Mouse (Mus musculus) midbrain, embryonic 15.5 days (tissue): ENCODE results near the gene 3110009E18Rik. TPM values are rescaled to one million over a fixed set of nuclear protein-coding genes. Genes with fewer than 3 reads are reported as not detected.
A peak's percentile ranks its signal among the peaks of the same experiment; 100 is the strongest.

Experiments
- ATAC-seq: fragments of 200-750 bp; cut with Nextera tagmentation; replicated peaks from 2 replicates; pipeline ENCODE4 v1.8.0; 2017; ENCODE audit warnings: moderate TSS enrichment
- H3K27ac ChIP-seq: fragments of 300-500 bp; sonication (generic); 2 replicates; pipeline ENCODE4 v1.5.1; 2015; ENCODE audit warnings: mild to moderate bottlenecking, inconsistent platforms
- H3K27me3 ChIP-seq: fragments of 300-500 bp; sonication (generic); replicated peaks from 2 replicates; pipeline ENCODE4 v1.6.1; 2015; ENCODE audit warnings: inconsistent platforms
- H3K36me3 ChIP-seq: fragments of 300-500 bp; sonication (generic); replicated peaks from 2 replicates; pipeline ENCODE4 v1.6.1; 2015; ENCODE audit warnings: inconsistent platforms
- H3K4me1 ChIP-seq: fragments of 300-500 bp; sonication (generic); 2 replicates; pipeline ENCODE4 v1.6.1; 2015; ENCODE audit warnings: inconsistent platforms
- H3K4me2 ChIP-seq: fragments of 300-500 bp; sonication (generic); 2 replicates; pipeline ENCODE4 v1.6.1; 2015; ENCODE audit warnings: inconsistent platforms, mild to moderate bottlenecking, moderate library complexity
- H3K4me3 ChIP-seq: fragments of 300-500 bp; sonication (generic); 2 replicates; pipeline ENCODE4 v1.5.1; 2015; ENCODE audit warnings: mild to moderate bottlenecking, inconsistent platforms
- H3K9ac ChIP-seq: fragments of 300-500 bp; sonication (generic); 2 replicates; pipeline ENCODE4 v1.6.1; 2015; ENCODE audit warnings: mild to moderate bottlenecking, inconsistent platforms
- H3K9me3 ChIP-seq: fragments of 300-500 bp; sonication (generic); 2 replicates; pipeline ENCODE4 v1.6.1; 2016; ENCODE audit warnings: inconsistent platforms
- WGBS: fragments of 180-500 bp; shearing (Covaris S2); methylation state at CpG from one replicate; pipeline ENCODE4 v1.1.7; 2015; ENCODE audit warnings: mixed read lengths; 5-methylcytosine and 5-hydroxymethylcytosine counted together
- polyA plus RNA-seq: library from polyadenylated mRNA; unstranded; fragments of >200 nt; fragmentation: Nextera tagmentation; extraction: Ambion mirVana; gene quantifications from 2 replicates; pipeline ENCODE4 v1.2.1, GENCODE M21; 2015

The 3110009E18Rik gene
- 14.2 and 16.0 TPM in 2 replicates for polyA plus RNA-seq

- Histone ChIP-seq H3K27ac (peak within 1 kb of the TSS; percentile 90), H3K4me1 (peaks cover 21% of the 10 kb centered on the region), H3K36me3 (no peaks in the 10 kb centered on the region), H3K4me3 (peak within 1 kb of the TSS; percentile 65), H3K9ac (peak within 1 kb of the TSS; percentile 65), H3K4me2 (peak within 1 kb of the TSS; percentile 77), H3K27me3 (no peaks in the 10 kb centered on the region), H3K9me3 (no peaks in the 10 kb centered on the region)
- ATAC-seq: peak; percentile 97
- WGBS: 1% methylated on average over 52 of the region's 52 CpGs
Measured at GRCm38 (mm10) chr1:120120969-120121811, at the start of gene 3110009E18Rik, which contains the start of gene Dbi. Gene 3110009E18Rik (plus strand): TSS chr1:120121187. Gene Dbi (minus strand): TSS chr1:120121078.

- H3K27ac ChIP-seq: no peak overlapping the region
- 0 out of 2 replicates have a peak overlapping the region, but pooled peaks have one; percentile 3 for H3K9ac ChIP-seq
- 13% methylated on average over 16 of the region's 16 CpGs for WGBS
- peak overlapping the region; percentile 74 for H3K4me2 ChIP-seq
- H3K4me3 ChIP-seq: peak overlapping the region; percentile 37
- no peaks in the 10 kb centered on the region for H3K36me3 ChIP-seq
- H3K9me3 ChIP-seq: no peaks in the 10 kb centered on the region
- ATAC-seq: no peak
- peaks cover 15% of the 10 kb centered on the region for H3K4me1 ChIP-seq
- H3K27me3 ChIP-seq: peaks cover 28% of the 10 kb centered on the region
Measured at GRCm38 (mm10) chr1:120072900-120073299, 48.1 kb upstream of the 3110009E18Rik start.

GRCm38 (mm10) chr1:120073519-120074306, 47.3 kb upstream of the 3110009E18Rik start, which contains the start of gene Tmem37:
Gene Tmem37 (minus strand): TSS chr1:120074074.
- Histone ChIP-seq H3K27ac (no peak within 1 kb of the TSS), H3K4me1 (peaks cover 15% of the 10 kb centered on the region), H3K9me3 (no peaks in the 10 kb centered on the region), H3K4me3 (peak within 1 kb of the TSS; percentile 37), H3K36me3 (no peaks in the 10 kb centered on the region), H3K9ac (peak within 1 kb of the TSS; percentile 34; the same call in 1 of the 2 replicates), H3K4me2 (peak within 1 kb of the TSS; percentile 74), H3K27me3 (peaks cover 28% of the 10 kb centered on the region)
- 2% methylated on average over 40 of the region's 40 CpGs for WGBS
- peak; percentile 65 for ATAC-seq

GRCm38 (mm10) chr1:120074307-120074702, 46.7 kb upstream of the 3110009E18Rik start:
- peaks cover 15% of the 10 kb centered on the region for H3K4me1 ChIP-seq
- WGBS: 26% methylated on average over 4 of the region's 4 CpGs
- ATAC-seq: no peak
- no peak overlapping the region for H3K27ac ChIP-seq
- H3K9ac ChIP-seq: no peak overlapping the region
- H3K36me3 ChIP-seq: no peaks in the 10 kb centered on the region
- peaks cover 28% of the 10 kb centered on the region for H3K27me3 ChIP-seq
- no peak overlapping the region for H3K4me2 ChIP-seq
- no peak overlapping the region for H3K4me3 ChIP-seq
- H3K9me3 ChIP-seq: no peaks in the 10 kb centered on the region

- Histone ChIP-seq H3K27me3 (peaks cover 28% of the 10 kb centered on the region), H3K4me1 (peaks cover 15% of the 10 kb centered on the region), H3K36me3 (no peaks in the 10 kb centered on the region), H3K9ac (no peak overlapping the region), H3K27ac (no peak overlapping the region), H3K9me3 (no peaks in the 10 kb centered on the region), H3K4me2 (no peak overlapping the region), H3K4me3 (no peak overlapping the region)
- no peak for ATAC-seq
- WGBS: 83% methylated on average over 4 of the region's 4 CpGs
Measured at GRCm38 (mm10) chr1:120074931-120075330, 46.1 kb upstream of the 3110009E18Rik start.

GRCm38 (mm10) chr1:120075507-120075906, 45.5 kb upstream of the 3110009E18Rik start:
- Histone ChIP-seq H3K27ac (no peak overlapping the region), H3K27me3 (peaks cover 28% of the 10 kb centered on the region), H3K36me3 (no peaks in the 10 kb centered on the region), H3K9ac (no peak overlapping the region), H3K9me3 (no peaks in the 10 kb centered on the region), H3K4me3 (no peak overlapping the region), H3K4me2 (no peak overlapping the region), H3K4me1 (peaks cover 15% of the 10 kb centered on the region)
- no peak for ATAC-seq
- WGBS: 76% methylated on average over 5 of the region's 5 CpGs

GRCm38 (mm10) chr1:120077746-120078410, 43.1 kb upstream of the 3110009E18Rik start:
- no peak for ATAC-seq

GRCm38 (mm10) chr1:120080632-120081031, 40.4 kb upstream of the 3110009E18Rik start:
- Histone ChIP-seq H3K9me3 (no peaks in the 10 kb centered on the region), H3K27me3 (no peaks in the 10 kb centered on the region), H3K27ac (no peak overlapping the region), H3K4me2 (no peak overlapping the region), H3K9ac (no peak overlapping the region), H3K4me3 (no peak overlapping the region), H3K4me1 (no peaks in the 10 kb centered on the region), H3K36me3 (no peaks in the 10 kb centered on the region)
- ATAC-seq: no peak
- 100% methylated on average over 1 of the region's 1 CpGs for WGBS

More at GRCm38 (mm10) chr1:120077746-120078410, 43.1 kb upstream of the 3110009E18Rik start:
- Histone ChIP-seq H3K27ac (no peak overlapping the region), H3K4me3 (no peak overlapping the region), H3K4me1 (peaks cover 14% of the 10 kb centered on the region), H3K36me3 (no peaks in the 10 kb centered on the region), H3K27me3 (peaks cover 15% of the 10 kb centered on the region), H3K4me2 (no peak overlapping the region), H3K9me3 (no peaks in the 10 kb centered on the region), H3K9ac (no peak overlapping the region)
- 14% methylated on average over 9 of the region's 9 CpGs for WGBS

- ATAC-seq: no peak
- Histone ChIP-seq H3K9me3 (no peaks in the 10 kb centered on the region), H3K9ac (no peak overlapping the region), H3K36me3 (no peaks in the 10 kb centered on the region), H3K4me1 (no peaks in the 10 kb centered on the region), H3K4me3 (no peak overlapping the region), H3K4me2 (no peak overlapping the region), H3K27me3 (no peaks in the 10 kb centered on the region), H3K27ac (no peak overlapping the region)
- WGBS: 54% methylated on average over 7 of the region's 7 CpGs
Measured at GRCm38 (mm10) chr1:120082957-120083585, 37.9 kb upstream of the 3110009E18Rik start.

- Histone ChIP-seq H3K4me1 (no peaks in the 10 kb centered on the region), H3K4me3 (no peak overlapping the region), H3K27me3 (no peaks in the 10 kb centered on the region), H3K9ac (no peak overlapping the region), H3K9me3 (no peaks in the 10 kb centered on the region), H3K4me2 (no peak overlapping the region), H3K36me3 (no peaks in the 10 kb centered on the region), H3K27ac (no peak overlapping the region)
- no peak for ATAC-seq
- WGBS: 67% methylated on average over 5 of the region's 5 CpGs
Measured at GRCm38 (mm10) chr1:120083921-120084517, 37.0 kb upstream of the 3110009E18Rik start.

GRCm38 (mm10) chr1:120085696-120086095, 35.3 kb upstream of the 3110009E18Rik start:
- H3K27me3 ChIP-seq: no peaks in the 10 kb centered on the region
- no peaks in the 10 kb centered on the region for H3K9me3 ChIP-seq
- H3K4me3 ChIP-seq: no peak overlapping the region
- 72% methylated on average over 3 of the region's 3 CpGs for WGBS
- H3K36me3 ChIP-seq: no peaks in the 10 kb centered on the region
- H3K4me2 ChIP-seq: no peak overlapping the region
- no peak overlapping the region for H3K27ac ChIP-seq
- no peak for ATAC-seq
- no peaks in the 10 kb centered on the region for H3K4me1 ChIP-seq
- H3K9ac ChIP-seq: no peak overlapping the region
